Mouse (Mus musculus): ENCODE results near the gene Tcea3. TPM values are rescaled to one million over a fixed set of nuclear protein-coding genes. Genes with fewer than 3 reads are reported as not detected.
A peak's percentile ranks its signal among the peaks of the same experiment; 100 is the strongest.

The Tcea3 gene
- polyA plus RNA-seq, 1 experiment from 2014 or later = 17.3 TPM

DNA sequence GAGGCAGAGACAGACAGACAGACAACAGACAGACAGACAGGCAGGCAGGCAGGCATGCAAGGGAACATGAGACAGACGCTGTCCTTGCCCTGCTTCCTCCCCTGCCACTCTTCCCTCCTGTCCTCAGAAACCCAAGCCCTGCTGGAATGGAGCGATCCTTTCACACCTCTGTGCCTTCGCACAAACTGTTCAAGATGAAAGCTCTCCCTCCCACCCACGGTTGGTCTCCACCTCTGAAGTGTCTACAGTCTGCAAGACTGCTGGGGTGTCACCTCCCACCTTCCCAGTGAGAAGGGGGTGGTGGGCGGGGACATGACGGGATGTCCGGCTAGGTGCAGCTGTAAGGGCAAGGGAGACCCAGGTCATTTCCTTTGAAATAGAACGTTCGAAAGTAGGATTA lies 34.1 kb downstream of the Tcea3 start:
- no peak overlapping the region for H3K4me3 ChIP-seq (ENCODE audit: low read depth, low read length)
- ATAC-seq (replicated peaks; ENCODE audit: low FRiP score) = no peak
- H3K36me3 ChIP-seq (ENCODE audit: control insufficient read depth, insufficient read depth, low read length) = no peaks in the 10 kb centered on the region
- H3K9me3 ChIP-seq (ENCODE audit: control insufficient read depth, low read length) = no peaks in the 10 kb centered on the region
- WGBS = 57% methylated on average over 9 of the region's 9 CpGs
- peaks cover 1% of the 10 kb centered on the region for H3K4me1 ChIP-seq (replicated peaks; ENCODE audit: control insufficient read depth, insufficient read depth, low read length)
- DNase-seq (ENCODE audit: low spot score) = no peak
- no peak overlapping the region for H3K4me2 ChIP-seq
- no peak overlapping the region for H3K27ac ChIP-seq (ENCODE audit: low read depth, low read length)
- H3K9ac ChIP-seq (ENCODE audit: low read depth, low read length) = no peak overlapping the region
- no peaks in the 10 kb centered on the region for H3K27me3 ChIP-seq (replicated peaks; ENCODE audit: control insufficient read depth, insufficient read depth, low read length)

DNA sequence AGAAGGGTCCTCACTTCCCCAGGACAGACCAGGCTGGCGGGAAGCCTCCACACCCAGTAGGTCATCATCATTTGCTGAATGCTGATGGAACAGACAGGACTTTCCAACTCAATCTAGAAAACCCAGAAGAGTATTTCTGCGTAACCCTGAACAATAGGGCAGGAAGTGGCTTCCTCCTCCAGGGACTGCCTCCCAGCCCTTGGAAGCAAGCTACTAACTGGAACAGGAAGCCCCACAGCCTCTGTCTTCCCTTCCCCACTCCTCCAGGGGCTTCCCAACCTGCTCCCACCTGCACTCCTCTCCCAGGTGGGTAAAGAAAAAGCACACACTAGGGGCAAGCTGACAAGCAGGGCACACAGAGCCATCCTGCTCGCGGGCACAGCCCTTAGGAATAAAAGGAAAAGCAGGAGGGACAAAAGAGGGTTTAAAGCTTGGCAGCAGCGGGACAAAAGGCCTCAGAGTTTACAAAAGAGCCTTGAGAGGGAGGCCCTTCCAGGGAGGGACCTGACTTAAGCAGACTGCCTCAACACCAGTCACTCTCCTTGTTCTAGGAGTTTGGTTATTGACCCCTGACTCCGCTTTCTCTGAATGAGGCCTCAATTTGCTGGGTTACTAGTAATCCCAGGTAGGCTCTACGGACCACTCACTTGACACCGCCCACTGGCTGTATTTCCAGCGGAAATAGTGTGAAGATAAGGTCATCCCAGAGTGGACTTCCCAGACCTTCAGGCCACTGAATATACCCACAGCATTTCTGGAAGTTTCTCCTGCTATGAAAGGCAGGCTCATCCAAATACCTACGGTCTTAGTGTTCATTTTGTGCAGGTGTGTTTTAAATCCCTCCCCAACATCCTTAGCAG lies 35.3 kb downstream of the Tcea3 start:
- Histone ChIP-seq H3K36me3 (ENCODE audit: control insufficient read depth, insufficient read depth, low read length) (peaks cover 4% of the 10 kb centered on the region; the same call in 1 of the 2 replicates), H3K9me3 (ENCODE audit: control insufficient read depth, low read length) (no peaks in the 10 kb centered on the region), H3K27ac (ENCODE audit: low read depth, low read length) (no peak overlapping the region), H3K9ac (ENCODE audit: low read depth, low read length) (no peak overlapping the region), H3K4me3 (ENCODE audit: low read depth, low read length) (no peak overlapping the region), H3K4me1 (replicated peaks; ENCODE audit: control insufficient read depth, insufficient read depth, low read length) (peaks cover 6% of the 10 kb centered on the region), H3K27me3 (replicated peaks; ENCODE audit: control insufficient read depth, insufficient read depth, low read length) (no peaks in the 10 kb centered on the region), H3K4me2 (no peak overlapping the region)
- 49% methylated on average over 10 of the region's 10 CpGs for WGBS
- DNase-seq (ENCODE audit: low spot score) (no peak), ATAC-seq (replicated peaks; ENCODE audit: low FRiP score) (no peak)

DNA sequence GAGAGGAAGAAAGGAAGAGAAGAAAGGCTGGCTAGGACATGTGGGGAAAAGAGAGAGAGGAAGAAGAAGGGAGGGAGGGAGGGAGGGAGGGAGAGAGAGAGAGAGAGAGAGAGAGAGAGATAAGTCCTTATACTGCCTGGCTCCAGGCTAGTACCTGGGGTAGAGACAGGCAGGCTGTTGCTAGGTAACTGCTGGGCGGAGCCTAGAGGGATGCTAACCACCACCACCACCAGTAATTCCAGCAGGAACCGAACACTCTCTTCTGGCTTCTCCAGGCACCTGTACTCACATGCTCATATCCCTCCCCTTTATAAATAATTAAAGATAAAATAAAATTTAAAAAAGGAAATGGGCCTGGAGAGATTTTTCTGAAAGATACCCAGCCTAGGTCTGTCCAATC lies 36.3 kb downstream of the Tcea3 start:
- DNase-seq (ENCODE audit: low spot score) = no peak
- Histone ChIP-seq H3K27ac (ENCODE audit: low read depth, low read length) (no peak overlapping the region), H3K9me3 (ENCODE audit: control insufficient read depth, low read length) (peaks cover 3% of the 10 kb centered on the region; the same call in 1 of the 2 replicates), H3K4me1 (replicated peaks; ENCODE audit: control insufficient read depth, insufficient read depth, low read length) (peaks cover 6% of the 10 kb centered on the region), H3K36me3 (ENCODE audit: control insufficient read depth, insufficient read depth, low read length) (peaks cover 13% of the 10 kb centered on the region), H3K9ac (ENCODE audit: low read depth, low read length) (no peak overlapping the region), H3K4me2 (no peak overlapping the region), H3K4me3 (ENCODE audit: low read depth, low read length) (no peak overlapping the region), H3K27me3 (replicated peaks; ENCODE audit: control insufficient read depth, insufficient read depth, low read length) (no peaks in the 10 kb centered on the region)
- 72% methylated on average over 2 of the region's 2 CpGs for WGBS
- no peak for ATAC-seq (replicated peaks; ENCODE audit: low FRiP score)

DNA sequence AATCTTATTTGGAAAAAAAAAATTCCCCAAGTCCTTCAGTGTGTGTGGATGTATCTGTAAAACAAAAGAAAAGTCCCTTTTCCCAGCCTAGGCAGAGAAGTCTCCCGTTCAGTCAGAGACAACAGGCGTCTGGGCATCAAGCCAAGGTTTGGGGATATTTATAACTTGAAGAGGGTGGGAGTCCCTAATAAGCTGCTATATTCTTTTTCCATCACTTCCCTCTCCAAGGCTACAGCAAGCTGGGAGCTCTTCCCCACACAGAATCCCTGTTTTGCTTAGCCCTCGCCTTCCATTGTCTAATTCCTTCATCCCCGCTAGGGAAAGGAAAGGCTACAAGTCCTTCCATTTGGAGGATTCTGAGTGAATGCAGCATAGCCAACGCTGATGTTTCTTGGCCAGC lies 36.9 kb downstream of the Tcea3 start, which contains the start of gene Zfp46:
Gene Zfp46 (plus strand): TSS at position 229 of the 400 bp plus-strand sequence.
- H3K4me1 ChIP-seq (replicated peaks; ENCODE audit: control insufficient read depth, insufficient read depth, low read length) = peaks cover 6% of the 10 kb centered on the region
- ATAC-seq (replicated peaks; ENCODE audit: low FRiP score) (no peak), DNase-seq (ENCODE audit: low spot score) (no peak)
- H3K4me3 ChIP-seq (ENCODE audit: low read depth, low read length) = peak within 1 kb of the TSS; percentile 60
- H3K27ac ChIP-seq (ENCODE audit: low read depth, low read length) = peak within 1 kb of the TSS; percentile 22; the same call in 1 of the 2 replicates
- peaks cover 3% of the 10 kb centered on the region; the same call in 1 of the 2 replicates for H3K9me3 ChIP-seq (ENCODE audit: control insufficient read depth, low read length)
- H3K4me2 ChIP-seq = peak within 1 kb of the TSS; percentile 79
- peak within 1 kb of the TSS; percentile 72 for H3K9ac ChIP-seq (ENCODE audit: low read depth, low read length)
- H3K36me3 ChIP-seq (ENCODE audit: control insufficient read depth, insufficient read depth, low read length) = peaks cover 18% of the 10 kb centered on the region
- WGBS = 62% methylated on average over 5 of the region's 5 CpGs
- H3K27me3 ChIP-seq (replicated peaks; ENCODE audit: control insufficient read depth, insufficient read depth, low read length) = no peaks in the 10 kb centered on the region

DNA sequence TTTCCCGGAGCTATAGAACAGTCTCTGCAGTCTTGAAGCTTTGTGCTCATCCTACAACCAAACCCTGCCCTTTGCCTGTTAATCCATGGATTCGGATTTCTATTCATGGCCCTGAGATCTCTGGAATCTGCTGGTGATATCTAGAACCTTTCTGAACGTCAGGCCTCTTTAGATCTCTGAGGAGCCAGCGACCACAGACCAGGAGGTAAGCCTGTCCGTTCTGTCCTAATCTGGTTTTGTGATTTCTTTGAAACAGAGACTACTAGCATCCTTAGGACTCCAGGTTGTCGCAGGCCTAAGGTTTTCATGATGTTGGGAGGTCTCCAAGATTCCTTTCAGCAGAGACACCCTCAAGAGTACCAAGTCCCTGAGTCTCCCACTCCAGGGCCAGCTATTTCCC lies 37.4 kb downstream of the Tcea3 start:
- peaks cover under 1% of the 10 kb centered on the region; the same call in 1 of the 2 replicates for H3K27me3 ChIP-seq (replicated peaks; ENCODE audit: control insufficient read depth, insufficient read depth, low read length)
- H3K9me3 ChIP-seq (ENCODE audit: control insufficient read depth, low read length) = peaks cover 3% of the 10 kb centered on the region; the same call in 1 of the 2 replicates
- peak overlapping the region; percentile 60 for H3K4me3 ChIP-seq (ENCODE audit: low read depth, low read length)
- H3K9ac ChIP-seq (ENCODE audit: low read depth, low read length) = peak overlapping the region; percentile 72
- 44% methylated on average over 6 of the region's 6 CpGs for WGBS
- H3K4me1 ChIP-seq (replicated peaks; ENCODE audit: control insufficient read depth, insufficient read depth, low read length) = peaks cover 6% of the 10 kb centered on the region
- H3K36me3 ChIP-seq (ENCODE audit: control insufficient read depth, insufficient read depth, low read length) = peaks cover 22% of the 10 kb centered on the region
- ATAC-seq (replicated peaks; ENCODE audit: low FRiP score) (no peak), DNase-seq (ENCODE audit: low spot score) (no peak)
- peak overlapping the region; percentile 79 for H3K4me2 ChIP-seq
- H3K27ac ChIP-seq (ENCODE audit: low read depth, low read length) = no peak overlapping the region

DNA sequence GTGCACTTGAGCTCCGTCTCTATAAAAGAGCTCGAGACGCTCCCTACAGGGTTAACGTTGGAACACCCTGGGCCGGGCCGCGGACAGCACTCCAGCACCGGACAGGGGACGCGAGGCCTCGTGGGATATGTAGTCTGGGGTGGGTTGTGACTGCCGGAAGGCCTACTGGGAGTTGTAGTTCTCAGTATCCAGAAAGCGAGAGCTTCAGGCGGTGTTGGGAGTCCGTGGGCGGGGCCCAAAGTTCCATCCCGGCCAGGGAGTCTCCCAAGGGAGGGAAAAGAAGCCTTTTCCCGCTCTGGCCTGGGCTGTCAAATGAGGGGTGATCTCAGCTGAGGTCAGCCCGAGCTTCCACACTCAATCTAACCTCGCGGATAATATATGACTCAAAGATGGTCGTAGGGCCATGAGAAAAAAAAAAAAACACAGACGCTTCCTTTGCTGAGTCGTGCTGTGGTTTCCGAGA lies 37.9 kb downstream of the Tcea3 start:
- peak; percentile 89 for DNase-seq (ENCODE audit: low spot score)
- H3K36me3 ChIP-seq (ENCODE audit: control insufficient read depth, insufficient read depth, low read length) = peaks cover 27% of the 10 kb centered on the region
- ATAC-seq (replicated peaks; ENCODE audit: low FRiP score) = peak; percentile 94
- H3K9ac ChIP-seq (ENCODE audit: low read depth, low read length) = peak overlapping the region; percentile 72
- WGBS = under 1% methylated on average over 25 of the region's 25 CpGs
- H3K4me2 ChIP-seq = peak overlapping the region; percentile 79
- H3K4me1 ChIP-seq (replicated peaks; ENCODE audit: control insufficient read depth, insufficient read depth, low read length) = peaks cover 6% of the 10 kb centered on the region
- peaks cover 3% of the 10 kb centered on the region; the same call in 1 of the 2 replicates for H3K9me3 ChIP-seq (ENCODE audit: control insufficient read depth, low read length)
- H3K27me3 ChIP-seq (replicated peaks; ENCODE audit: control insufficient read depth, insufficient read depth, low read length) = peaks cover 5% of the 10 kb centered on the region
- H3K4me3 ChIP-seq (ENCODE audit: low read depth, low read length) = peak overlapping the region; percentile 60
- peak overlapping the region; percentile 22; the same call in 1 of the 2 replicates for H3K27ac ChIP-seq (ENCODE audit: low read depth, low read length)

DNA sequence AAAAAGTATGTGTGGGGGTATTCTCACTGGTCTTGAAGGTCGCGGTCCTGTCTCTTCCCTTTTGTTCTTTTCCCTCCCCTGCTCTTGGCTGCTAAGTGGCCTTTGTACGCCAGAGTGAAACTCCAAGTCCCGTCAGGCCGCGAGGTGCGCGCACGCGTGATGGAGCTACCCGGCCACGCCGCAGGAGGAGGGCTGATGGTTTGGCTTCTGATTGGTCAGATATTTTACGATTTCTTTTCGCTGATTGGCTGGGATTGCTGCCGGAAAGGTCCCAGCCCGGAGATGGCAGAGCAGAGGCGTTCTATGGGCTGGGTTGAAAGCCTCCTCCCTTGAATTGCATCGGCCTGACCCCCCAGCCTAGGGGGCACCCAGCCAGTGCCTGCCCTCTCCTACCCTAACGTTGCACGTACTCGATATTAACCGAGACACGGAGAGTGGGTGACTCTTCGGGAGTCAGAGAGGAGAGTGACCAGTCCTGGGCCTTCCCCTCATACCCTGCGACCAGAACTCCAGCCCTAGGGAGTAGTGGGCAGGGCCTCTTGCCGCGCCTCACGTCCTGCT lies 38.4 kb downstream of the Tcea3 start:
- peak overlapping the region; percentile 79 for H3K4me2 ChIP-seq
- peaks cover 32% of the 10 kb centered on the region for H3K36me3 ChIP-seq (ENCODE audit: control insufficient read depth, insufficient read depth, low read length)
- peaks cover 6% of the 10 kb centered on the region; the same call in 1 of the 2 replicates for H3K9me3 ChIP-seq (ENCODE audit: control insufficient read depth, low read length)
- H3K27ac ChIP-seq (ENCODE audit: low read depth, low read length) = peak overlapping the region; percentile 22; the same call in 1 of the 2 replicates
- 0% methylated on average over 29 of the region's 29 CpGs for WGBS
- DNase-seq (ENCODE audit: low spot score) (peak; percentile 86), ATAC-seq (replicated peaks; ENCODE audit: low FRiP score) (peak; percentile 91)
- H3K9ac ChIP-seq (ENCODE audit: low read depth, low read length) = peak overlapping the region; percentile 72
- H3K4me3 ChIP-seq (ENCODE audit: low read depth, low read length) = peak overlapping the region; percentile 60
- H3K4me1 ChIP-seq (replicated peaks; ENCODE audit: control insufficient read depth, insufficient read depth, low read length) = peaks cover 6% of the 10 kb centered on the region
- H3K27me3 ChIP-seq (replicated peaks; ENCODE audit: control insufficient read depth, insufficient read depth, low read length) = peaks cover 5% of the 10 kb centered on the region

DNA sequence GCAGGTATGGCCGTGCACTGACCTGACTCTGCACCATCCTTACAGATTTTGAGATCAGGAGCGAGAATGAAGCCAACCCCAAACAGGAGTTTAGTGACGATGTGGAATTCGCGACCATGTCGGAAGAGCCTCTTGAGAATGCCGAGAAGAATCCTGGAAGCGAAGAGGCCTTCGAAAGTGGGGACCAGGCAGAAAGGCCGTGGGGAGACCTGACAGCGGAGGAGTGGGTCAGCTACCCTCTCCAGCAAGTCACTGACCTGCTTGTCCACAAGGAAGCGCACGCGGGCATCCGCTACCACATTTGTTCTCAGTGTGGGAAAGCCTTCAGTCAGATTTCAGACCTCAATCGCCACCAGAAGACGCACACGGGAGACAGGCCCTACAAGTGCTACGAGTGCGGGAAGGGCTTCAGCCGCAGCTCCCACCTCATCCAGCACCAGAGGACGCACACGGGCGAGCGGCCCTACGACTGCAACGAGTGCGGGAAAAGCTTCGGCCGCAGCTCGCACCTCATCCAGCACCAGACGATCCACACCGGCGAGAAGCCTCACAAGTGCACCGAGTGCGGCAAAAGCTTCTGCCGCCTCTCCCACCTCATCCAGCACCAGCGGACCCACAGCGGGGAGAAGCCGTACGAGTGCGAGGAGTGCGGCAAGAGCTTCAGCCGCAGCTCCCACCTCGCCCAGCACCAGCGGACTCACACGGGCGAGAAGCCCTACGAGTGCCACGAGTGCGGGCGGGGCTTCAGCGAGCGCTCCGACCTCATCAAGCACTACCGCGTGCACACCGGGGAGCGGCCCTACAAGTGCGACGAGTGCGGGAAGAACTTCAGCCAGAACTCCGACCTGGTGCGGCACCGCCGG lies 42.6 kb downstream of the Tcea3 start:
- no peak overlapping the region for H3K4me3 ChIP-seq (ENCODE audit: low read depth, low read length)
- H3K4me2 ChIP-seq = no peak overlapping the region
- WGBS = 70% methylated on average over 66 of the region's 66 CpGs

More for the DNA sequence above, 42.6 kb downstream of the Tcea3 start:
- H3K27me3 ChIP-seq (replicated peaks; ENCODE audit: control insufficient read depth, insufficient read depth, low read length) = peaks cover 5% of the 10 kb centered on the region
- H3K27ac ChIP-seq (ENCODE audit: low read depth, low read length) = no peak overlapping the region
- H3K9ac ChIP-seq (ENCODE audit: low read depth, low read length) = no peak overlapping the region
- peaks cover 47% of the 10 kb centered on the region for H3K36me3 ChIP-seq (ENCODE audit: control insufficient read depth, insufficient read depth, low read length)
- H3K9me3 ChIP-seq (ENCODE audit: control insufficient read depth, low read length) = peaks cover 6% of the 10 kb centered on the region; the same call in 1 of the 2 replicates
- DNase-seq (ENCODE audit: low spot score) (no peak), ATAC-seq (replicated peaks; ENCODE audit: low FRiP score) (no peak)
- H3K4me1 ChIP-seq (replicated peaks; ENCODE audit: control insufficient read depth, insufficient read depth, low read length) = peaks cover 6% of the 10 kb centered on the region
